Mouse (Mus musculus) 3134 (cell line): ENCODE results near the gene Gm4553.
"Not testable (repeated sequence)": the region's sequence is repeated elsewhere in the genome, so short reads cannot be mapped to it uniquely, and the experiment has no call there.

Experiments
- DNase-seq: peaks from one replicate; pipeline ENCODE4 v3.0.0-alpha.2; 2011; ENCODE audit warnings: low spot score; ENCODE audit not compliant: insufficient read length; ENCODE audit errors: extremely low read depth

Gm4553 gene

GRCm38 (mm10) chr7:142140696-142141095 lies 24.8 kb downstream of the Gm4553 start:
- no peak for DNase-seq

- not testable (repeated sequence) for DNase-seq
Observed at GRCm38 (mm10) chr7:142135934-142136333, 29.6 kb downstream of the Gm4553 start, which contains the start of gene Gm39115. TSS of gene Gm39115 (minus strand) at chr7:142136034.

- no peak for DNase-seq
Observed at GRCm38 (mm10) chr7:142134206-142134995, 31.1 kb downstream of the Gm4553 start.

- DNase-seq = no peak
Observed at GRCm38 (mm10) chr7:142128843-142129242, 36.7 kb downstream of the Gm4553 start.

GRCm38 (mm10) chr7:142120629-142121028 lies 44.9 kb downstream of the Gm4553 start, which contains the start of gene Gm45618:
TSS of gene Gm45618 (minus strand) at chr7:142120729.
- DNase-seq = not testable (repeated sequence)

- DNase-seq = no peak
Observed at GRCm38 (mm10) chr7:142119632-142120031, 45.9 kb downstream of the Gm4553 start.
